ENCODE assay signal across 24 mouse cellular contexts in genomic region chr2:128477242-128477641, GRCm38 (mm10).
DNase-seq lines count a peak whose midpoint lies in the region; ATAC-seq and TF ChIP-seq lines count a peak whose summit lies in the region.
"Had no signal": no experiment of that assay in that cellular context is flagged by ENCODE, and none has a peak within 500 bp of the region (broad histone marks: within the 10 kb centered on the region; RNA-seq: fewer than 3 reads in every experiment).

No protein-coding gene starts in this region.

- no peak for DNase-seq in stomach, postnatal 0 days (ENCODE audit: low spot score)
- DNase-seq in ZHBTc4 (ENCODE audit: low read depth, low spot score), result peak; percentile 8
- peak; percentile 67 for DNase-seq in induced T-regulatory cell, adult 2 months (ENCODE audit: low read depth)
- peak; percentile 38 for DNase-seq in naive thymus-derived CD4-positive, alpha-beta T cell, adult 2 months (ENCODE audit: low read depth)
- DNase-seq in cerebellum, adult 8-10 months, result no peak
- no peak for DNase-seq in thymus, postnatal 0 days (ENCODE audit: low spot score)
- DNase-seq: adrenal gland, adult 2 months; adrenal gland, postnatal 10 days; adrenal gland, postnatal 25 days; cerebellum, adult 11 months; cerebellum, adult 18-20 months; cerebellum, adult 9-10 months; cerebellum, postnatal 10 days; cerebellum, postnatal 25 days; forebrain, postnatal 0 days had no signal

- 0 out of 2 replicates have a peak overlapping the region, but pooled peaks have one; percentile 24 for H3K27ac ChIP-seq in stomach, embryonic 16.5 days (ENCODE audit: low read length)
- no peak overlapping the region for H3K27ac ChIP-seq in stomach, postnatal 0 days (replicated peaks)
- no peak overlapping the region for H3K27ac ChIP-seq in neural tube, embryonic 15.5 days (replicated peaks)
- H3K27ac ChIP-seq: embryonic facial prominence, embryonic 10.5 days; embryonic facial prominence, embryonic 12.5 days; forebrain, embryonic 13.5 days; forebrain, embryonic 15.5 days had no signal

- no peak overlapping the region for H3K9ac ChIP-seq in stomach, embryonic 16.5 days (ENCODE audit: low read length)
- no peak overlapping the region for H3K9ac ChIP-seq in stomach, postnatal 0 days (ENCODE audit: low read length)
- H3K9ac ChIP-seq in neural tube, embryonic 15.5 days (replicated peaks), result no peak overlapping the region
- H3K9ac ChIP-seq: embryonic facial prominence, embryonic 12.5 days; forebrain, embryonic 13.5 days; forebrain, embryonic 15.5 days; forebrain, postnatal 0 days had no signal

- H3K4me2 ChIP-seq in stomach, embryonic 16.5 days (ENCODE audit: low read depth, low read length), result no peak overlapping the region
- no peak overlapping the region for H3K4me2 ChIP-seq in stomach, postnatal 0 days (replicated peaks; ENCODE audit: low read depth)
- no peak overlapping the region for H3K4me2 ChIP-seq in neural tube, embryonic 15.5 days
- H3K4me2 ChIP-seq: embryonic facial prominence, embryonic 12.5 days; forebrain, embryonic 13.5 days; forebrain, embryonic 15.5 days had no signal

- no peaks in the 10 kb centered on the region for H3K4me1 ChIP-seq in stomach, embryonic 16.5 days (ENCODE audit: control insufficient read depth, insufficient read depth, low read length)
- H3K4me1 ChIP-seq in stomach, postnatal 0 days (replicated peaks; ENCODE audit: control insufficient read depth, insufficient read depth), result no peaks in the 10 kb centered on the region
- peaks cover 3% of the 10 kb centered on the region; the same call in 1 of the 2 replicates for H3K4me1 ChIP-seq in neural tube, embryonic 15.5 days
- H3K4me1 ChIP-seq: forebrain, embryonic 13.5 days; forebrain, embryonic 15.5 days had no signal

- no peaks in the 10 kb centered on the region for H3K9me3 ChIP-seq in stomach, embryonic 16.5 days (replicated peaks; ENCODE audit: control insufficient read depth, low read length)
- no peaks in the 10 kb centered on the region for H3K9me3 ChIP-seq in stomach, postnatal 0 days (ENCODE audit: control insufficient read depth, low read length)
- no peaks in the 10 kb centered on the region for H3K9me3 ChIP-seq in neural tube, embryonic 15.5 days (replicated peaks)
- H3K9me3 ChIP-seq: embryonic facial prominence, embryonic 10.5 days; embryonic facial prominence, embryonic 12.5 days; forebrain, embryonic 13.5 days; forebrain, embryonic 15.5 days; G1E had no signal

- H3K4me3 ChIP-seq in stomach, embryonic 16.5 days (replicated peaks; ENCODE audit: low read length), result no peak overlapping the region
- no peak overlapping the region for H3K4me3 ChIP-seq in stomach, postnatal 0 days (ENCODE audit: low read depth, low read length)
- H3K4me3 ChIP-seq in neural tube, embryonic 15.5 days (replicated peaks), result no peak overlapping the region
- H3K4me3 ChIP-seq: embryonic facial prominence, embryonic 10.5 days; embryonic facial prominence, embryonic 12.5 days; forebrain, embryonic 13.5 days; forebrain, embryonic 15.5 days had no signal

- H3K36me3 ChIP-seq in stomach, embryonic 16.5 days (ENCODE audit: control insufficient read depth, insufficient read depth, low read length), result no peaks in the 10 kb centered on the region
- H3K36me3 ChIP-seq in stomach, postnatal 0 days (ENCODE audit: control insufficient read depth, insufficient read depth, low read length), result no peaks in the 10 kb centered on the region
- no peaks in the 10 kb centered on the region for H3K36me3 ChIP-seq in neural tube, embryonic 15.5 days
- H3K36me3 ChIP-seq: embryonic facial prominence, embryonic 10.5 days; embryonic facial prominence, embryonic 12.5 days; forebrain, embryonic 15.5 days; G1E had no signal

- no peaks in the 10 kb centered on the region for H3K27me3 ChIP-seq in stomach, embryonic 16.5 days (ENCODE audit: control insufficient read depth, insufficient read depth, low read length)
- no peaks in the 10 kb centered on the region for H3K27me3 ChIP-seq in stomach, postnatal 0 days (ENCODE audit: control insufficient read depth, insufficient read depth, low read length)
- H3K27me3 ChIP-seq in neural tube, embryonic 15.5 days (replicated peaks), result no peaks in the 10 kb centered on the region
- H3K27me3 ChIP-seq: CH12.LX; embryonic facial prominence, embryonic 12.5 days; forebrain, embryonic 13.5 days; forebrain, embryonic 15.5 days; Patski had no signal

- no peak for TF ChIP-seq CTCF in stomach, postnatal 0 days (IDR thresholded peaks at IDR 0.05; ENCODE audit: low read depth)

- WGBS in stomach, embryonic 16.5 days, result 55% methylated on average over 2 of the region's 2 CpGs
- WGBS in stomach, postnatal 0 days, result 45% methylated on average over 2 of the region's 2 CpGs
- 85% methylated on average over 2 of the region's 2 CpGs for WGBS in neural tube, embryonic 15.5 days

- TF ChIP-seq EP300 in stomach, postnatal 0 days (optimal IDR thresholded peaks at IDR 0.05), result no peak

- no peak for ATAC-seq in stomach, embryonic 16.5 days (ENCODE audit: insufficient read depth, low FRiP score)
- ATAC-seq in stomach, postnatal 0 days (ENCODE audit: low FRiP score, low TSS enrichment), result no peak
- no peak for ATAC-seq in neural tube, embryonic 15.5 days (ENCODE audit: low FRiP score)
- ATAC-seq: forebrain, embryonic 13.5 days; forebrain, embryonic 15.5 days; forebrain, postnatal 0 days; Patski had no signal

Comparison
In these comparisons a context has a peak if more than half of its experiments do, and no peak if none do; other contexts are left out.
1. DNase-seq: peak in ZHBTc4 (single experiment), induced T-regulatory cell, adult 2 months (single experiment) and naive thymus-derived CD4-positive, alpha-beta T cell, adult 2 months (single experiment); none in stomach, postnatal 0 days (single experiment), cerebellum, adult 8-10 months (single experiment) and thymus, postnatal 0 days (single experiment).